Mouse (Mus musculus) C2C12 (cell line): Measurements from ENCODE around the gene Btbd2.

Experiments used
- MYOG ChIP-seq: IDR thresholded peaks from one replicate; pipeline ENCODE4 v1.6.1; 2011; ENCODE audit not compliant: control insufficient read depth, insufficient read length; ENCODE audit errors: extremely low read depth
- USF1 ChIP-seq: IDR thresholded peaks from one replicate; pipeline ENCODE4 v1.6.1; 2011; ENCODE audit warnings: low read depth, mild to moderate bottlenecking, control low read depth, moderate library complexity

DNA sequence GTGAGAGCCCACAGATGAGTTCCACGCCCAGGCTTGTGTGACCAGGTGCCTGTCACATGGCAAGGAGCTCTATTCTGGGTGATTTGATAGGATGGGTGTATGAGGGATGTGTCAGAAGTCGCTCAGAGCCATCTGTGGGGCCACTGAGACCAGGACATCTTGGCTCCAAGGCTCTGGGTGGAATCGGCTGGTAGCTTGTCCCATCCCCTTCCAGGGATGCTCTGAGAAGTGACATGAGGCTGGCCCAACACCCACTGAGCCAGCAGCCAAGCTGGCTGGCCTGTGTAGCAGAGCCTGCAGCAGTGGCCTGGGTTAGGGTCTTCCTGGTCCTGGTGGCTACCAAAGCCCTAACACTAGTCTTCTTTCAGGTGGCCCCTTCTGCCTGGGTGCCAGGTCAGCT is 48.4 kb downstream of the Btbd2 start:
- TF ChIP-seq USF1 (no peak), MYOG (no peak)
